Mouse (Mus musculus) CH12.LX (cell line): ENCODE measurements at regions not wholly inside any gene's neighbourhood (a gene's known extent, or its start where the extent isn't known, plus 50 kb on each side); places are given as distances from the start of the nearest gene placed in this dataset.
A peak's percentile ranks its signal among the peaks of the same experiment; 100 is the strongest.

ENCODE experiments used
- DNase-seq: peaks from one replicate; pipeline ENCODE4 v3.0.0-alpha.2; 2013; ENCODE audit errors: extremely low read depth
- H3K27ac ChIP-seq: 2 replicates; pipeline ENCODE4 v1.5.1; 2012; ENCODE audit warnings: low read depth, mild to moderate bottlenecking, control low read depth, moderate library complexity; ENCODE audit not compliant: insufficient read depth
- H3K27me3 ChIP-seq: replicated peaks from 2 replicates; pipeline ENCODE3; 2012; ENCODE audit warnings: inconsistent platforms
- H3K36me3 ChIP-seq, 2 experiments: replicated peaks in 1 of 2; 2 replicates each; pipeline versions ENCODE3 to v1.6.1; 2012; ENCODE audit warnings: inconsistent platforms in 1 of 2, low read length in 1 of 2, mild to moderate bottlenecking in 1 of 2, mixed read lengths in 1 of 2, moderate library complexity in 1 of 2; ENCODE audit not compliant: control insufficient read depth in 1 of 2, insufficient read depth in 1 of 2
- H3K4me1 ChIP-seq, 2 experiments: 2 replicates each; pipeline ENCODE4 v1.6.1; 2012; ENCODE audit warnings: inconsistent platforms in 1 of 2, moderate library complexity in 1 of 2; ENCODE audit not compliant: insufficient read depth in 2 of 2, control insufficient read depth in 1 of 2
- H3K4me2 ChIP-seq: 2 replicates; pipeline ENCODE4 v1.6.1; 2012; ENCODE audit warnings: low read depth, mild to moderate bottlenecking, control low read depth; ENCODE audit not compliant: poor library complexity, insufficient read depth, severe bottlenecking
- H3K4me3 ChIP-seq, 3 experiments: fragments of 150-350 bp in 1 of 3; sonication (generic) in 1 of 3; replicated peaks in 1 of 3; 2 replicates each; pipeline versions ENCODE3 to v1.5.1; 2011 to 2012; ENCODE audit warnings: low read depth in 2 of 3, low read length in 2 of 3, mild to moderate bottlenecking in 2 of 3, moderate library complexity in 2 of 3, control low read depth in 1 of 3, improper control_type of control experiment in 1 of 3, inconsistent platforms in 1 of 3, mixed read lengths in 1 of 3; ENCODE audit not compliant: poor library complexity in 1 of 3
- H3K79me2 ChIP-seq: replicated peaks from 2 replicates; pipeline ENCODE4 v1.6.1; 2012; ENCODE audit warnings: mild to moderate bottlenecking, moderate library complexity; ENCODE audit not compliant: control insufficient read depth, poor library complexity, insufficient read depth, severe bottlenecking; ENCODE audit errors: extremely low read depth
- H3K9ac ChIP-seq: 2 replicates; pipeline ENCODE4 v1.6.1; 2012; ENCODE audit warnings: low read depth, mild to moderate bottlenecking, control low read depth, moderate library complexity; ENCODE audit not compliant: insufficient read depth
- H3K9me3 ChIP-seq: replicated peaks from 2 replicates; pipeline ENCODE3; 2012; ENCODE audit warnings: low read length, inconsistent platforms, mixed read lengths
- CHD1 ChIP-seq: IDR thresholded peaks from 2 replicates; pipeline ENCODE4 v1.6.1; 2012; ENCODE audit warnings: low read depth, low read length, improper control_type of control experiment, inconsistent platforms
- CHD2 ChIP-seq: IDR thresholded peaks from 2 replicates; pipeline ENCODE4 v1.6.1; 2011; ENCODE audit warnings: low read length, improper control_type of control experiment
- CTCF ChIP-seq, 2 experiments: IDR thresholded peaks in 1 of 2; conservative IDR thresholded peaks in 1 of 2; 2 replicates each; pipeline ENCODE4 v1.5.1; 2011 to 2012; ENCODE audit warnings: low read depth in 2 of 2, low read length in 2 of 2, improper control_type of control experiment in 1 of 2, inconsistent platforms in 1 of 2, mild to moderate bottlenecking in 1 of 2, moderate library complexity in 1 of 2
- EP300 ChIP-seq: IDR thresholded peaks from 2 replicates; pipeline ENCODE4 v1.6.1; 2011; ENCODE audit warnings: low read length, improper control_type of control experiment
- ETS1 ChIP-seq: conservative IDR thresholded peaks from 2 replicates; pipeline ENCODE4 v1.6.1; 2012; ENCODE audit warnings: low read depth, mild to moderate bottlenecking, inconsistent platforms, low read length, improper control_type of control experiment, moderate library complexity
- GABPA ChIP-seq: IDR thresholded peaks from 2 replicates; pipeline ENCODE4 v1.6.1; 2012; ENCODE audit warnings: low read depth, low read length, improper control_type of control experiment, inconsistent platforms; ENCODE audit not compliant: insufficient replicate concordance
- HCFC1 ChIP-seq: IDR thresholded peaks from 2 replicates; pipeline ENCODE4 v1.6.1; 2012; ENCODE audit warnings: low read depth, mild to moderate bottlenecking, inconsistent platforms, low read length, improper control_type of control experiment
- IRF4 ChIP-seq: IDR thresholded peaks from 2 replicates; pipeline ENCODE4 v1.6.1; 2014; ENCODE audit warnings: low read depth, mild to moderate bottlenecking, inconsistent platforms, low read length, improper control_type of control experiment
- MAZ ChIP-seq: IDR thresholded peaks from 2 replicates; pipeline ENCODE4 v1.6.1; 2012; ENCODE audit warnings: low read depth, mild to moderate bottlenecking, inconsistent platforms, low read length, improper control_type of control experiment, moderate library complexity
- NELFE ChIP-seq: IDR thresholded peaks from 2 replicates; pipeline ENCODE4 v1.6.1; 2011; ENCODE audit warnings: low read depth, low read length, improper control_type of control experiment
- NRF1 ChIP-seq: IDR thresholded peaks from 2 replicates; pipeline ENCODE4 v1.6.1; 2014; ENCODE audit warnings: low read depth, mild to moderate bottlenecking, inconsistent platforms, low read length, improper control_type of control experiment, moderate library complexity
- PAX5 ChIP-seq: IDR thresholded peaks from 2 replicates; pipeline ENCODE4 v1.6.1; 2012; ENCODE audit warnings: low read length, inconsistent platforms, mixed read lengths
- RAD21 ChIP-seq: IDR thresholded peaks from 2 replicates; pipeline ENCODE4 v1.6.1; 2011; ENCODE audit warnings: low read depth, mild to moderate bottlenecking, low read length, improper control_type of control experiment, moderate library complexity
- RCOR1 ChIP-seq: conservative IDR thresholded peaks from 2 replicates; pipeline ENCODE4 v1.6.1; 2012; ENCODE audit warnings: low read depth, mild to moderate bottlenecking, inconsistent platforms, low read length, improper control_type of control experiment
- SMC3 ChIP-seq: IDR thresholded peaks from 2 replicates; pipeline ENCODE4 v1.6.1; 2011; ENCODE audit warnings: low read depth, low read length, improper control_type of control experiment
- TBP ChIP-seq: conservative IDR thresholded peaks from 2 replicates; pipeline ENCODE4 v1.6.1; 2011; ENCODE audit warnings: low read depth, low read length, improper control_type of control experiment
- USF2 ChIP-seq: conservative IDR thresholded peaks from 2 replicates; pipeline ENCODE4 v1.6.1; 2011; ENCODE audit warnings: low read depth, low read length, improper control_type of control experiment
- ZC3H11A ChIP-seq: IDR thresholded peaks from 2 replicates; pipeline ENCODE4 v1.6.1; 2012; ENCODE audit warnings: low read depth, mild to moderate bottlenecking, inconsistent platforms, low read length, improper control_type of control experiment
- ZKSCAN1 ChIP-seq: IDR thresholded peaks from 2 replicates; pipeline ENCODE4 v1.6.1; 2012; ENCODE audit warnings: low read depth, inconsistent platforms, low read length, improper control_type of control experiment, borderline replicate concordance
- ZMIZ1 ChIP-seq: IDR thresholded peaks from 2 replicates; pipeline ENCODE4 v1.6.1; 2012; ENCODE audit warnings: low read depth, mild to moderate bottlenecking, inconsistent platforms, low read length, improper control_type of control experiment
- dilution Hi-C: fragments of 300-500 bp; cut with MboI; formaldehyde crosslinking; loops from 2 replicates; pipeline ENCODE4 v1.14.3; 2020; ENCODE audit warnings: low sequenced_read_pairs; ENCODE audit not compliant: extremely low pct_unique_long_range_greater_than_20kb, extremely low pct_ligation_motif_present
- in situ Hi-C: fragments of 300-500 bp; cut with MboI; formaldehyde crosslinking; loops from 3 replicates; pipeline ENCODE4 v1.14.3; 2019; ENCODE audit warnings: low sequenced_read_pairs, low pct_ligation_motif_present, low pct_unique_long_range_greater_than_20kb, mixed read lengths

GRCm38 (mm10) chr3:144356103-144356947 lies 151.3 kb upstream of the Lmo4 start:
- H3K27me3 ChIP-seq: no peaks in the 10 kb centered on the region
- in situ Hi-C loops (no loop called here), dilution Hi-C loops (no loop called here)
- H3K9me3 ChIP-seq: peaks cover 6% of the 10 kb centered on the region
- no peak overlapping the region for H3K9ac ChIP-seq
- peaks cover 0 to 15% of the 10 kb centered on the region in 2 experiments; a peak in 2 of 4 replicates for H3K4me1 ChIP-seq
- H3K27ac ChIP-seq: no peak overlapping the region
- H3K36me3 ChIP-seq: no peaks in the 10 kb centered on the region
- no peak overlapping the region for H3K4me3 ChIP-seq
- H3K79me2 ChIP-seq: no peaks in the 10 kb centered on the region
- DNase-seq: peak; percentile 37
- H3K4me2 ChIP-seq: no peak overlapping the region
- 0 out of 2 replicates have a peak, but pooled peaks have one; percentile 30 for TF ChIP-seq EP300
- TF ChIP-seq HCFC1: no peak
- TF ChIP-seq CTCF (conservative IDR thresholded peaks at IDR 0.05 in 1 of 2, IDR thresholded peaks at IDR 0.05 in 1 of 2; ENCODE audit: low read depth in 2 of 2, low read length in 2 of 2): no peak

GRCm38 (mm10) chr3:144352559-144352958 lies 147.5 kb upstream of the Lmo4 start:
- in situ Hi-C loops: no loop called here
- H3K9me3 ChIP-seq: no peaks in the 10 kb centered on the region
- no peak overlapping the region for H3K4me3 ChIP-seq
- H3K27me3 ChIP-seq: no peaks in the 10 kb centered on the region
- H3K9ac ChIP-seq: no peak overlapping the region
- dilution Hi-C loops: no loop called here
- H3K4me2 ChIP-seq: no peak overlapping the region
- H3K36me3 ChIP-seq: no peaks in the 10 kb centered on the region
- no peak for TF ChIP-seq USF2
- no peak for TF ChIP-seq ZMIZ1
- TF ChIP-seq ZKSCAN1: no peak
- TF ChIP-seq ZC3H11A: no peak
- no peak for TF ChIP-seq NRF1
- no peak for TF ChIP-seq CHD2
- TF ChIP-seq EP300: no peak; the same call in 1 of the 2 replicates
- no peak for TF ChIP-seq RCOR1
- TF ChIP-seq RAD21: no peak
- TF ChIP-seq SMC3: no peak
- no peak for TF ChIP-seq GABPA
- no peak for TF ChIP-seq TBP
- no peak for TF ChIP-seq CHD1
- no peak for TF ChIP-seq PAX5
- no peak for TF ChIP-seq MAZ
- TF ChIP-seq ETS1: no peak
- TF ChIP-seq HCFC1: no peak
- no peak for TF ChIP-seq IRF4
- no peak for TF ChIP-seq NELFE
- H3K27ac ChIP-seq: no peak overlapping the region
- no peaks in the 10 kb centered on the region for H3K79me2 ChIP-seq
- H3K4me1 ChIP-seq: peaks cover 3 to 27% of the 10 kb centered on the region in 2 experiments
- no peak for DNase-seq
